Mouse (Mus musculus): ENCODE data around the gene Hdac10.

GRCm38 (mm10) chr15:89175411-89176155 lies 47.1 kb upstream of the Hdac10 start:
- TF ChIP-seq CTCF (IDR thresholded peaks at IDR 0.05; ENCODE audit: insufficient read depth, low read length) (no peak), POLR2A (IDR thresholded peaks at IDR 0.05; ENCODE audit: borderline replicate concordance, extremely low read depth, low read depth, low read length) (no peak)
